Mouse (Mus musculus) stomach, embryonic 14.5 days (tissue): ENCODE measurements at regions not wholly inside any gene's neighbourhood (a gene's known extent, or its start where the extent isn't known, plus 50 kb on each side); places are given as distances from the start of the nearest gene placed in this dataset.

Experiments
- ATAC-seq: fragments of 200-750 bp; cut with Nextera tagmentation; 2 replicates; pipeline ENCODE4 v1.8.0; 2017; ENCODE audit warnings: low read depth, moderate TSS enrichment; ENCODE audit not compliant: insufficient number of reproducible peaks, insufficient read depth, low FRiP score
- H3K27ac ChIP-seq: fragments of 300-500 bp; sonication (generic); 2 replicates; pipeline ENCODE4 v1.5.1; 2014; ENCODE audit warnings: mild to moderate bottlenecking, low read length, moderate library complexity, mixed read lengths
- H3K27me3 ChIP-seq: fragments of 300-500 bp; sonication (generic); 2 replicates; pipeline ENCODE4 v1.6.1; 2014; ENCODE audit warnings: low read length, control low read depth, mixed read lengths; ENCODE audit not compliant: control insufficient read depth, insufficient read depth
- H3K36me3 ChIP-seq: fragments of 300-500 bp; sonication (generic); 2 replicates; pipeline ENCODE4 v1.6.1; 2014; ENCODE audit warnings: mild to moderate bottlenecking, control low read depth, low read length, moderate library complexity, mixed read lengths; ENCODE audit not compliant: control insufficient read depth, insufficient read depth
- H3K4me1 ChIP-seq: fragments of 300-500 bp; sonication (generic); 2 replicates; pipeline ENCODE4 v1.6.1; 2014; ENCODE audit warnings: low read length, control low read depth, mixed read lengths; ENCODE audit not compliant: control insufficient read depth, insufficient read depth
- H3K4me2 ChIP-seq: fragments of 300-500 bp; sonication (generic); replicated peaks from 2 replicates; pipeline ENCODE4 v1.6.1; 2014; ENCODE audit warnings: low read depth, low read length, control low read depth
- H3K4me3 ChIP-seq: fragments of 300-500 bp; sonication (generic); 2 replicates; pipeline ENCODE4 v1.5.1; 2014; ENCODE audit warnings: low read depth, low read length, control low read depth
- H3K9ac ChIP-seq: fragments of 300-500 bp; sonication (generic); replicated peaks from 2 replicates; pipeline ENCODE4 v1.6.1; 2014; ENCODE audit warnings: low read depth, mild to moderate bottlenecking, control low read depth, low read length, moderate library complexity, mixed read lengths
- H3K9me3 ChIP-seq: fragments of 300-500 bp; sonication (generic); 2 replicates; pipeline ENCODE4 v1.6.1; 2016; ENCODE audit warnings: low read depth, low read length, control low read depth; ENCODE audit not compliant: control insufficient read depth
- WGBS: fragments of 180-500 bp; shearing (Covaris S2); extraction: QIAGEN DNeasy Blood & Tissue Kit; methylation state at CpG from one replicate; pipeline ENCODE4 v1.1.7; 2014; 5-methylcytosine and 5-hydroxymethylcytosine counted together

- H3K27ac ChIP-seq, result peak overlapping the region; percentile 15; the same call in 1 of the 2 replicates
- no peaks in the 10 kb centered on the region for H3K9me3 ChIP-seq
- no peak overlapping the region for H3K9ac ChIP-seq
- no peak overlapping the region for H3K4me2 ChIP-seq
- H3K4me3 ChIP-seq, result no peak overlapping the region
- no peaks in the 10 kb centered on the region for H3K4me1 ChIP-seq
- WGBS, result 50% methylated on average over 6 of the region's 6 CpGs
- ATAC-seq, result no peak
- no peaks in the 10 kb centered on the region for H3K27me3 ChIP-seq
- no peaks in the 10 kb centered on the region for H3K36me3 ChIP-seq
Observed at GRCm38 (mm10) chr2:115082292-115082809, 427.6 kb upstream of the Dph6 start.

GRCm38 (mm10) chr2:115088421-115089120, 433.8 kb upstream of the Dph6 start:
- no peaks in the 10 kb centered on the region for H3K27me3 ChIP-seq
- H3K4me2 ChIP-seq, result no peak overlapping the region
- no peaks in the 10 kb centered on the region for H3K36me3 ChIP-seq
- WGBS, result 53% methylated on average over 4 of the region's 4 CpGs
- no peaks in the 10 kb centered on the region for H3K9me3 ChIP-seq
- no peak overlapping the region for H3K4me3 ChIP-seq
- H3K4me1 ChIP-seq, result no peaks in the 10 kb centered on the region
- no peak overlapping the region for H3K9ac ChIP-seq
- no peak overlapping the region for H3K27ac ChIP-seq
- no peak for ATAC-seq

GRCm38 (mm10) chr2:115090430-115091175, 435.8 kb upstream of the Dph6 start:
- Histone ChIP-seq H3K9me3 (no peaks in the 10 kb centered on the region), H3K4me3 (no peak overlapping the region), H3K4me2 (no peak overlapping the region), H3K9ac (no peak overlapping the region), H3K27me3 (no peaks in the 10 kb centered on the region), H3K36me3 (no peaks in the 10 kb centered on the region), H3K4me1 (no peaks in the 10 kb centered on the region), H3K27ac (no peak overlapping the region)
- WGBS, result 36% methylated on average over 12 of the region's 12 CpGs
- ATAC-seq, result no peak

- Histone ChIP-seq H3K36me3 (no peaks in the 10 kb centered on the region), H3K9me3 (no peaks in the 10 kb centered on the region), H3K9ac (no peak overlapping the region), H3K4me1 (no peaks in the 10 kb centered on the region), H3K4me3 (no peak overlapping the region), H3K27me3 (no peaks in the 10 kb centered on the region), H3K4me2 (no peak overlapping the region), H3K27ac (no peak overlapping the region)
- WGBS, result 66% methylated on average over 12 of the region's 12 CpGs
- no peak for ATAC-seq
Observed at GRCm38 (mm10) chr2:115095351-115095750, 440.6 kb upstream of the Dph6 start.

- Histone ChIP-seq H3K27me3 (no peaks in the 10 kb centered on the region), H3K4me2 (no peak overlapping the region)
- WGBS, result 46% methylated on average over 3 of the region's 3 CpGs
Observed at GRCm38 (mm10) chr2:115101501-115101900, 446.7 kb upstream of the Dph6 start.

GRCm38 (mm10) chr2:115119429-115120205, 461.9 kb upstream of the BC052040 start:
- whole genome bisulfite sequencing, result 81% methylated on average over 9 of the region's 9 CpGs
- Histone ChIP-seq H3K4me2 (no peak overlapping the region), H3K27ac (no peak overlapping the region), H3K9ac (no peak overlapping the region), H3K9me3 (no peaks in the 10 kb centered on the region), H3K4me3 (no peak overlapping the region), H3K4me1 (no peaks in the 10 kb centered on the region), H3K27me3 (no peaks in the 10 kb centered on the region), H3K36me3 (no peaks in the 10 kb centered on the region)
- ATAC-seq, result no peak

More at GRCm38 (mm10) chr2:115101501-115101900, 446.7 kb upstream of the Dph6 start:
- ATAC-seq, result no peak
- no peak overlapping the region for H3K9ac ChIP-seq
- H3K4me1 ChIP-seq, result no peaks in the 10 kb centered on the region
- no peak overlapping the region for H3K27ac ChIP-seq
- H3K36me3 ChIP-seq, result no peaks in the 10 kb centered on the region
- H3K4me3 ChIP-seq, result no peak overlapping the region
- no peaks in the 10 kb centered on the region for H3K9me3 ChIP-seq

GRCm38 (mm10) chr2:115120206-115120503, 461.4 kb upstream of the BC052040 start:
- Histone ChIP-seq H3K9ac (no peak overlapping the region), H3K27me3 (no peaks in the 10 kb centered on the region), H3K4me1 (no peaks in the 10 kb centered on the region), H3K4me3 (no peak overlapping the region), H3K4me2 (no peak overlapping the region), H3K27ac (no peak overlapping the region), H3K9me3 (no peaks in the 10 kb centered on the region), H3K36me3 (no peaks in the 10 kb centered on the region)
- WGBS, result 70% methylated on average over 3 of the region's 3 CpGs
- no peak for ATAC-seq

- Histone ChIP-seq H3K27me3 (no peaks in the 10 kb centered on the region), H3K36me3 (no peaks in the 10 kb centered on the region), H3K4me1 (no peaks in the 10 kb centered on the region), H3K4me3 (no peak overlapping the region), H3K9ac (no peak overlapping the region), H3K27ac (no peak overlapping the region), H3K9me3 (no peaks in the 10 kb centered on the region), H3K4me2 (no peak overlapping the region)
- no peak for ATAC-seq
- 79% methylated on average over 6 of the region's 6 CpGs for WGBS
Observed at GRCm38 (mm10) chr2:115126625-115127369, 454.7 kb upstream of the BC052040 start.
